Mouse (Mus musculus) right cerebral cortex, postnatal 14 days (tissue): ENCODE data around the gene 2310033P09Rik.
A peak's percentile ranks its signal among the peaks of the same experiment; 100 is the strongest.

Experiments used
- DNase-seq: peaks from one replicate; pipeline ENCODE4 v3.0.0; 2022

2310033P09Rik gene

DNA sequence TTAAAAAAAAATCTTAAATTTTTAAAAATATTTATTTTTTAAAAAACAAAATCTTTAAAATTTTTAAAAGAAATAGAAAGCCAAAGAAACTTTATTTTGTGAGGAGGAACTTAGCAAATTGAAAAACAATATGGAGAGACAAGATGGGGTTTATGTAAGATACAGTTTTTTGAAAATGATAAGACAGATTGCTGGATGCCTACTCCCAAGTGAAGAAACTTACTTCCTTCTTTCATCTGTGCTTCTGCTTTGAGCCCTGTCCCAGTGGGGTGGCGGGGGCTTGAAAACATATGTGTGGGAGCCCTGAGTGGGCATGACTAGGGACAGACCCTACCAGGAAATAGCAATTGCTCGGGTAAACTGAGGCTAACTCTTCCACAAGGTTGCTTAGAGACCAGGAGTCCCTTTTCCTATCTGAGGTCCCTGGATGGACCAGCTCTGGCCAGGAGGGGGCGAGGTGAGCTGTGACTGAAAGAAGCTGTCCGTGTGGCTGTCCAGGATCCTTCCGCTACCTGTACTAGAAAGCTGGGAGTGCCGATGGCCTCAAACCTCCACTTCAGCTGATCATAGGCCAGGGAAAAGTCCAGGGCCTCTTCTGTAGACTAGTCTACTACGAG is 22.1 kb downstream of the 2310033P09Rik start:
- peak; percentile 57 for DNase-seq

- DNase-seq, result no peak
Measured at GRCm38 (mm10) chr11:59232797-59233196, 24.7 kb downstream of the 2310033P09Rik start.

DNA sequence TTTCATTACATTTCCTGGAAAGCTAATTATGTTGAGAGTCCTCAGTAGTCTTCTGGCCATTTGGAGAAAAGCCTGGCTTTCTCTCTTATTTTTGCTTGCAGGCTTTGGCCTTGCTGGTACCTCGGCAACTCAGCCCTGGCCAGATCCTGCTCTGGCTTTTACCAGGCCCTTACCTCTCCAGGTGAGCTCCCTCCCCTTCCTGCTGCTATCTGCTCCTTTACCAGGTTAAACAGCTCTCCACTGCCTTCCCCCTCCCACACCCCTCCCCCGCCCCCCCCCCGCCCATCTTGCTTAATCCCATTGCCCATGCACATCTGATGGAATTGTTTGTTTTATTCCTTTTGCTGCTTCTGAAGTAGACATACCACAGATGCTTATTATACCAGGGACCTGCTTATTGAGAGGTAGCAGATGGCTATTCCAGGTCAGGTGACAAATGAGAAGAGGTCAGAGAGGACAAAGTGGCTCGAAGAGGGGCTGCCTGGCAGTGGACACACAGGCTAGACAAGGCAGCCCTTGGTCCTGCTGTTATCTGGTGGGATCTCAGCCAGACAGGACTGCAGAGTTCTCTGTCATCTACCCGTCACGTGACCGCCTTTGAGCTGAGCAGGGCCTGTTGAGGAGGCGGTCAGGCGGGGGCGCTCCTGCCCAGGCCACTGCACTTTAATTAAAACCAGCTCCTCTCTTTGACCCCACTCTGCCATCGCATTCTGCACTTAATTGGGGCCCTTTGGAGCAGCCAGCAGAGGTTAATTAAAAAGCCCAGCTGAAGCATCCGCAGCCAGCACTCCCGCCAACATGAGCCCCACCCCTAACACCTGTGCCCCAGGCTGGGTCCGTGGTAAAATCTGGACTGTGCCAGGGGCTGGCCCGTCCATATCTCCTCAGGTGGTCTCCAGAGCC is 30.7 kb downstream of the 2310033P09Rik start:
- peak; percentile 58 for DNase-seq

DNA sequence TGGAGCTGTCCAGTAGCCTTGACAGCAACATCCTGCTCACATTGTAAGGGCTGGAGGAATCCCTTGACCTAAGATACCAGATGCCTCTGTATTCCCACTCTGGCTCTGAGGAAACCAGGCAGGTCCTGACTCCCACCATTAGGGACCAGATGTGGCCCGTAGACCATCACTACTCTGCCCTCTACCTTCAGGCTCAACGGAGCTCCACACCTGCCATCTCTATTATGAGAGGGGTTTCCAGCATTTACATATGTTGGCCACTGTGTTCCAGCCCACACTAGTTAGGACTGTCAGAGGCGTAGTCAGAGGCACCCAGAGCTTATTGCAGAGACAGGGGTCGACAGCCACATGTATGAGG is 31.3 kb downstream of the 2310033P09Rik start:
- no peak for DNase-seq

- DNase-seq, result no peak
Measured at GRCm38 (mm10) chr11:59239796-59240195, 31.7 kb downstream of the 2310033P09Rik start.

- DNase-seq, result no peak
Measured at GRCm38 (mm10) chr11:59241841-59242240, 33.7 kb downstream of the 2310033P09Rik start.

DNA sequence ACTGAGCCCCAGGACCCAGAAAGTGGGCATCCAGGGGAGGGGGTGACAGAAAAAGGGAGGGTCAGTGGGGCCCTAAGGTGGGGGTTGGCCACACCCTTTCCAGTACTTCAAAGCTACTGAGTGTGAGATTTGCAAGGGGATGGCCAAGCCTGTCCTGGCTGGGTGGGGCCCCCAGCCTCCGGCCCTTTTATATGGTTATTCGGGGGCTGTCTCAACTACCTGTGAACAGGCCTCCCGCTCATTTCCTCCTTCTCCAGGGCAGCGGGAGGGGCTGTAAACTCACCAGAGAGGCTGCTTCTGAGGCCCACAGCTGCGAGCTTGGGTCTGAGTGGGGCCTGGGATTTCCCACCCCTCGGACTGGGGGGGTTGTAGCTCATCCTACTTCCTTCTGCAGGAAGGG is 35.7 kb downstream of the 2310033P09Rik start:
- no peak for DNase-seq

DNA sequence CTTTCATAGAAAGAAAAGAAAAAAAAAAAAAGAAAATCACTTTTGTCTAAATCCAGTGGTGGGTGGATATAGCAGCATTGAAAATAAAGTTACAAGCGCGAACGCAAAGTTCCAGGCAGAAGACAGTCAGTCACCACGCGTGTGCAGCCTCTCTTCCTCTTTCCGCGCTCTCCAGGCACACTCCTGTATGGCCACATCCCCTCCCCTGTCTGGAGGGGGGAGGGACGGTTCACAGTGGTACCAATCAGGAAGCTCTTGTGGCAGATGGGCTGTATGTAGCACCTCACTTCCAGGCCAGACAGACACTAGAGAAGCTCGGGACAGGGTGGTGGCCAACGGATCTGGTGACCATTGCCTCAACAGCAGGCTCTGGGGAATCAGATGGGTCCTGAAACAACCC is 40.0 kb downstream of the 2310033P09Rik start:
- DNase-seq, result no peak

DNA sequence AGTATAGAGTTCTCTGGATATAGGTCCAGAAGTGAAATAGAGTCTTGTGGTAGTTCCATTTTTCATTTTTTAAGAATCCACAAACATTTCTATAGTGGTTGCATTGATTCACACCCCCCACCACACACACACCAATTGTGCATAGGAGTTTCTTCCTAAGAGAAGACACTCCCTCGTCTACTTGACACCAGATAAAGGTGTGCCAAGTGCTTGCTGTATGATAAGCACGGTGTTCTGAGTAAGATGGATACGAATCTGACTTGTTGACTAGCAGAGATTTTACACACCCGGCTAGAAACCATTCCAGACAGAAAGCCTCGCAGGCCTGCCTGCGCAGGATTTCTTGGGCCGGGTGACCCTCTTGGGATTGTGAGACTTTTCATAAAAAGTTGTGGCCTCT is 51.5 kb downstream of the 2310033P09Rik start:
- DNase-seq, result no peak
